Mouse (Mus musculus): ENCODE measurements at regions not wholly inside any gene's neighbourhood (a gene's known extent, or its start where the extent isn't known, plus 50 kb on each side); places are given as distances from the start of the nearest gene placed in this dataset.

GRCm38 (mm10) chr11:114251614-114252013, 184.8 kb upstream of the Sdk2 start:
- DNase-seq = no peak

GRCm38 (mm10) chr11:114249215-114249614, 182.4 kb upstream of the Sdk2 start:
- DNase-seq = no peak

GRCm38 (mm10) chr11:114248261-114248898, 181.5 kb upstream of the Sdk2 start:
- DNase-seq = no peak

GRCm38 (mm10) chr11:114239311-114239803, 172.5 kb upstream of the Sdk2 start:
- no peak for DNase-seq

GRCm38 (mm10) chr11:114238801-114239200, 172.0 kb upstream of the Sdk2 start:
- DNase-seq = no peak

- DNase-seq = no peak
Observed at GRCm38 (mm10) chr11:114238316-114238715, 171.5 kb upstream of the Sdk2 start.

- no peak for DNase-seq
Observed at GRCm38 (mm10) chr11:114234542-114234910, 167.7 kb upstream of the Sdk2 start.

- DNase-seq = no peak
Observed at GRCm38 (mm10) chr11:114233636-114234541, 167.0 kb upstream of the Sdk2 start.

- no peak for DNase-seq
Observed at GRCm38 (mm10) chr11:114231841-114232240, 165.0 kb upstream of the Sdk2 start.

- DNase-seq = peak; percentile 11 to 50
Observed at GRCm38 (mm10) chr11:114229763-114230162, 162.9 kb upstream of the Sdk2 start.

- DNase-seq = no peak
Observed at GRCm38 (mm10) chr11:114229196-114229595, 162.3 kb upstream of the Sdk2 start.

- DNase-seq = no peak
Observed at GRCm38 (mm10) chr11:114226553-114226952, 159.7 kb upstream of the Sdk2 start.

- DNase-seq = no peak
Observed at GRCm38 (mm10) chr11:114224706-114225105, 157.9 kb upstream of the Sdk2 start.

- no peak for DNase-seq
Observed at GRCm38 (mm10) chr11:114223061-114223460, 156.2 kb upstream of the Sdk2 start.

GRCm38 (mm10) chr11:114220466-114220865, 153.6 kb upstream of the Sdk2 start:
- no peak for DNase-seq

- no peak for DNase-seq
Observed at GRCm38 (mm10) chr11:114218732-114219506, 152.1 kb upstream of the Sdk2 start.

GRCm38 (mm10) chr11:114217245-114217757, 150.5 kb upstream of the Sdk2 start:
- no peak for DNase-seq

GRCm38 (mm10) chr11:114216493-114216892, 149.6 kb upstream of the Sdk2 start:
- no peak for DNase-seq

- DNase-seq = no peak
Observed at GRCm38 (mm10) chr11:114215256-114215655, 148.4 kb upstream of the Sdk2 start.

GRCm38 (mm10) chr11:114212136-114212535, 145.3 kb upstream of the Sdk2 start:
- no peak for DNase-seq

- peak in 1 of 2 experiments; percentile 54 for DNase-seq
Observed at GRCm38 (mm10) chr11:114205192-114205591, 138.3 kb upstream of the Sdk2 start.

GRCm38 (mm10) chr11:114203416-114203815, 136.6 kb upstream of the Sdk2 start:
- DNase-seq = peak in 1 of 2 experiments; percentile 4

- no peak for DNase-seq
Observed at GRCm38 (mm10) chr11:114202486-114202885, 135.6 kb upstream of the Sdk2 start.
